Mouse (Mus musculus): ENCODE measurements around the gene Cmtm5.

Gene Cmtm5

GRCm38 (mm10) chr14:54935904-54936830, at the start of gene Cmtm5:
Gene Cmtm5, plus strand, starts transcription at chr14:54936261.
- DNase-seq (ENCODE audit: extremely low read depth, low read depth): no peak

- no peak for DNase-seq (ENCODE audit: extremely low read depth, low read depth)
Observed at GRCm38 (mm10) chr14:54892200-54892599, 43.9 kb upstream of the Cmtm5 start, which contains the start of gene Pabpn1. Gene Pabpn1, plus strand, starts transcription at chr14:54892500.

DNA sequence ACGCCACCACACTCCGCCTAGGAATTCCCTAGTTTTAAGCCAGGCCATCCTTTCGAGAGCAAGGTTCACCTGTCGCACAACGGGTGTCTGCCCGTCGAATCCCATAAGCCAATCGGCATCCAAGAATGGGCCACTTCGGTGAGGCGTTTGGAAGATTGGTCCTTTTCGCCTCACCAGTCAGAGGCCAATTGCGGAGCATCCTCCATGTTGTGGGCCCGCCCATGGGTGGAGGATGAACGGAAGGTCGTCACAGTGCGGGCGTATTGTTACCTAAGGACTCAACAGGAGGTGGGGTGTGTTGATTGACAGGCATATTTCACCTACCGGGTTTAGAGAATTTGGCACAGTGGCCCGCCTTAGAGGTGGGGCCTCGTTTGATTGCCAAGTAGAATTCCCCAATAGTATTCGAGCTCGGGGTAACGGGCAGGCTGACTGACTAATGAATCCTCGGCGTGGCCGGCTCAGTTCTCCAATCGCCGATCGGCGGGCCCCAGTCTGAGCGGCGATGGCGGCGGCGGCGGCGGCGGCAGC, 42.3 kb upstream of the Cmtm5 start:
- peak; percentile 99 for DNase-seq (ENCODE audit: extremely low read depth, low read depth)

- DNase-seq (ENCODE audit: extremely low read depth, low read depth): no peak
Observed at GRCm38 (mm10) chr14:54894296-54895151, 41.5 kb upstream of the Cmtm5 start.

- DNase-seq (ENCODE audit: extremely low read depth, low read depth): no peak
Observed at GRCm38 (mm10) chr14:54897445-54897844, 38.6 kb upstream of the Cmtm5 start.

- peak; percentile 71 for DNase-seq (ENCODE audit: extremely low read depth, low read depth)
Observed at GRCm38 (mm10) chr14:54900383-54900782, 35.7 kb upstream of the Cmtm5 start.

DNA sequence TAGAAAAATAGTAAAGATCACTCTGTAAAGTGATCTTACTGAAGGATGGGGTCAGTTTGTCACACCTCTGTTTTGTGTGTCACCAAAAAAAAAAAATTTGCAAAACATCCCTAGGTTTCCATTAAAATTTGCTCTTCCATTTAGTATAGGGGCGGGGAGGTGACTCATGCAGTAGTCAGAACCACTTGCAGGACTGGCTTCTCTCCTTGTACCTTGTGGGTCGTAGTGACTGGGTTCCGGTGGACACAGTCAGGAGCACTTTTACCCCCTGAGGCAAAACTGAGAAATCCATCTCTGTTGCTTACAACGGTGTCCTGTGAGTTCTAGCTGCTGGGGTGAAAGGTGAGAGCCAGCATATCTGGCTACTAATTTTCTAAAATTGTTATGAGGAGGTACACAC, 32.4 kb upstream of the Cmtm5 start:
- DNase-seq (ENCODE audit: extremely low read depth, low read depth): no peak

DNA sequence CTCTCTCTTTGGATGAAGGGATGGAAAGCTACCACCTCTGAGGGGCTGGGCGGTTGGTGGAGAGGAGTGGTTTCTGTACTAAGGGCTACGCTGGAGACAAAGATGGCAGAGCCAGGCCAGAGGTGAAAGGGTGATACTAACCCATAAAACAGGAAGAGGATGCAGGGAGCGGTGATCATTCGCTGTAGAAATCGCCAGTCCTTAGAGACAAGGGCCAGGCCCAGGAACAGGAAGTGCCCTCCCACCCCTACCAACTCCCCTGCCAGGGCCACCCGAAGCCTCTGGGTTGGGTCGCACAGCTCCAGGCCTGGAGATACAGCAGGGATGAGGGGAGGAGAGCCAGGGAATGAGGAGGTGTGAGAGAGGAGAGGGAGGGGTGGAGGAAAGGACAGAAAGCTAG, 27.4 kb upstream of the Cmtm5 start:
- no peak for DNase-seq (ENCODE audit: extremely low read depth, low read depth)

DNA sequence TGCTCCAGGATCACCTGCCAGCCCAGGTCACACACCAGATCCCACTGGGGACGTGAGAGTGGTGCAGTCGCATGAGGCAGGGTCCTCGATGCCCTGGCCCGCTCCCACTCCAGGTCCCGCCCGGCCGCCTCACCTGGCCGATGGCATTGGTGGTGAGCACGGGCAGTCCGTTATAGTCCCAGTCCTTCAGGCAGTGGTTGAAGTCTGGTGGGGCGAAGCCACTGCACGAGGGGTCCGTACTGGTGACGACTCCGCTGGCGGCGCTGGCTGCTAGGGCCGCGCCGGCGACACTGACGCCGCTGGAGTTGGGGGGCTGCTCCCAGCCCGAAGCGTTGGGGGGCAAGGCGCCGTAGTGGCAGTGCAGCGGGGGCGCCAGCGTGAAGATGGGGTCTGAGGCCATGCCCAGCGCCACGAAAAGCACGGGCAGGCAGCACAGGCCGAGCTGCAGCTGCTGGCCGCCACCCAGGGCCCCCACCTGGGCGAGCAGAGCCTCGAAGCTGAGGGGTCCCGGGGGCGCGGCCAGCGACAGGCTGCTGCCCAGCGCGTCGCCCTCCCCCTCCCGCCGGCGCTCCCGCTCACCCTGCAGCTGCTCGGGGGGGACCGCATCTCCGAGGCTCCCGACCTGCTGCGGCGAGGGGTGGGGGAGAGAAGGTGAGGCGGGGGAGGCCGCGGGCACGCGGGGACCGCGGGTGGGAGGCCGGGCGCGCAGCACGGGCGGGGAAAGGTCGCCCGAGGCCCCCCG, 23.8 kb upstream of the Cmtm5 start:
- no peak for DNase-seq (ENCODE audit: extremely low read depth, low read depth)

DNA sequence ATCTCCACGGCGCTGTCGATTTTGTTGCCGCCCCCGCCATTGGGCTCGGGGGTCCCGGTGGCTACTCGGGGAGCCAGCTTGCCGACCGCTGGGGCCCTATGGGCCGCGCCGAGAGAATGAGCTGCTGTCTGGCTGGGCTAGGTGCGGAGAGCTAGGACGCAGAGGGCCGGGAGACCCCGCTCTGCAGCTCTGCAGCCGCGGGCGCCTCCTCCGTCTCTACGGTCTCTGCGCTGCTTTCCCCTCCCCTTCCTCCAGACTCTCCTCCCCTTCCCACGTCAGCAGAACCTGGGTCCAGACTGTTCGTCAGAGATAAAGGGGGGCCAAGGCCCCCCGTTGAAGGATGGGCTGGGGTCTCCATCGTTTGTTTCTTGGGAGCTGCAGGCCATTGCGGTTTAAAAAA, 23.2 kb upstream of the Cmtm5 start, which contains the start of gene Slc22a17:
Gene Slc22a17 (minus strand): TSS at position 247 of the 400 bp plus-strand sequence.
- no peak for DNase-seq (ENCODE audit: extremely low read depth, low read depth)

DNA sequence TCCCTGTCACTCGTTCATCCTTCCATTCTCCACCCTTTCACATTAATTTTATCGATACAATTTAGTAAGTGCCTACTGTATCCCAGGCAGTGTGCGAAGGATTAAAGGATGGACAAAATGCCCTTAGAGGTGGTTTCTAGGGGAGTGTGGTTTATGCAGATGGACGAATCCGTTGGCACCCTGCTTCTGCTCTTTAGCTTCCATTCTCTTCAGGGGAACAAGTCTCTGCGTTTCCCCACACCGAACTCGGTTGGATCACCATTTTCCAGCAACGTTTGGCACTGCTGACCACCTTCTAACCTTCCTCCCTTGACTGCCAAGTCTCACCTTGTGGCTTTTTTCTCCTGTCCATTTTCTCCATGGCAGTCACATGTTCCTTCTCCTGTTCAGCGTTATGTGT, 22.7 kb upstream of the Cmtm5 start:
- no peak for DNase-seq (ENCODE audit: extremely low read depth, low read depth)

DNA sequence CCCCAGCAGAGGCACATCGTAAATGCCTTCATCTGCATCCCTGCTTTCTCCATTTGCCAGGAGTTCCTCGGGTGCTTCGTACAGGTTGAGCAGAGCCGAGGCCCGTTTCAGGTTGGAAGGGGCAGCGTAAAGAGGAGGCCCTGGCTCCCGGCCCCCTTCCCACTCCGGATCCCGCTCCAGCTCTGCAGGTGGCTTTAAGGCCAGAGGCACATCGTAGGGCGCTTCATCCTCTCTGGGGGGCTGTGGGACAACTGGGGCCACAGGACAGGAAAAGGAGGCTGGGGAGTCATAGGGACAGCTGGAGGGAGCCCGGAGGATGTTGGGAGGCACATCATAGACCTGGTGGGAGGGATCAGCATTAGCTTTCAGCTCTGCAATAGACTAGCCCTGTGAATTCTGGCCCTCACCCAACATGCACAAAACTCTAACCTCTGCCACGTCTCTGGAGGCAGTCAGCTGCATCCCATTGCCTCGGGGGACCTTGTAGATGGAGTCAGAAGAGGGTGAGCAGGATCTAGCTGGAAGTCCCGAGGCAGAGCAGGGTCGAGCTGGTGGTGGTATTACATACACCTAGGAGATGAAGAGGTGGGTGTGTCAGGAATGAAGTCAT, 15.9 kb upstream of the Cmtm5 start:
- DNase-seq (ENCODE audit: extremely low read depth, low read depth): no peak

DNA sequence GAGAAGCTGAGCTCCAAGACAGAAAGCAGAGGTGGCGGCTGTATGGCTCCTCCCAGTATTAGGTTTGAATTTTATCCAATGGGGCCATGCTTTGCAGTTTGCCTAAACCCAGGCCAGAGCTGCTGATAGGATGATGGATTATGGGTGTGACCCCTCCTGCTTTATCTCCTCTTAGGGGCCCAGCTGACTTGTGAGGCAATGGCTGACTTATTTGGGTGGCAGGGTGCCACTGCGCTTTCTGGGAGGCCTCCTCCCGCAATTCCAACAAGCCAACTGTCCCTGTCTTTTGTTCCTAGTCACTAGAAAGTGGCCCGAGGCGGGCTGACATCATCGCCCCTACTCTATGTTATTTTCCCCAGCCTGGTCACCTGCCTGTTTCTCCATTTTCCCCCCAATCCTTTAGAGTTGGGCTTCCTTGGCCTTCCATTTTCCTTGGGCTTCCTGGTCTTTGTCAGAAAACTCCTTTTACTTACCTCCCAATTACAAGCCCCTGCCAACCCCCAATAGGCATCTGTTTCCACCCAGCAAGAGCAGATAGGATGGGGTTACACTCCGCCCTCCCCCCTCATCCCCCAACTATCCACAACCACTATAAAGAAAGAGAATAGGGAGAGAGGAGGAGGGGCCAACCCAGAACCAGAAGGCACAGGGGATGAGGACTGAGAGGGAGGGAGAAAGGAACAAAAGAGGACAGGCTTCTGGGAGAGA, 11.3 kb upstream of the Cmtm5 start:
- DNase-seq (ENCODE audit: extremely low read depth, low read depth): peak; percentile 17

- no peak for DNase-seq (ENCODE audit: extremely low read depth, low read depth)
Observed at GRCm38 (mm10) chr14:54925349-54926342, 10.4 kb upstream of the Cmtm5 start, which contains the start of gene Efs. Gene Efs, minus strand, starts transcription at chr14:54926126.

- DNase-seq (ENCODE audit: extremely low read depth, low read depth): no peak
Observed at GRCm38 (mm10) chr14:54926401-54927158, 9.5 kb upstream of the Cmtm5 start.

DNA sequence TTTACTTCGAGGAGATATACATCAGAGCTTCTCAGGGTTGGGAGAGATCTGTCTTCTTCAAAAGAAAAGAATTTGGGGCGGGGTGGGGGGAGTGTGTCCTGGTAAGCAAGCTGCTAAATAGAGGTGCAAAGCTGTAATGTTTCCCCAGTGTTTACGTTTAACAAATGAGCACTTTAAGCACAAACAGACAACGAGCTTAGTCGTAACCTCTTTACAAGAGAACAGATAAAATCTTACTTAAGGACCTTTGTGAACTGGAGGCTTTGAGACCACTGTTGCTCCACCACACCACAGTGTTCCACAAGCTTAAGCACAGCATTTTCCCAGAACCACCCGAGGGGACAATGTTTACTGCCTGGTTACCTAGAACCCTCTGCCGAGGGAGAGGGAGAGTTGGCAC, 8.8 kb upstream of the Cmtm5 start:
- no peak for DNase-seq (ENCODE audit: extremely low read depth, low read depth)

DNA sequence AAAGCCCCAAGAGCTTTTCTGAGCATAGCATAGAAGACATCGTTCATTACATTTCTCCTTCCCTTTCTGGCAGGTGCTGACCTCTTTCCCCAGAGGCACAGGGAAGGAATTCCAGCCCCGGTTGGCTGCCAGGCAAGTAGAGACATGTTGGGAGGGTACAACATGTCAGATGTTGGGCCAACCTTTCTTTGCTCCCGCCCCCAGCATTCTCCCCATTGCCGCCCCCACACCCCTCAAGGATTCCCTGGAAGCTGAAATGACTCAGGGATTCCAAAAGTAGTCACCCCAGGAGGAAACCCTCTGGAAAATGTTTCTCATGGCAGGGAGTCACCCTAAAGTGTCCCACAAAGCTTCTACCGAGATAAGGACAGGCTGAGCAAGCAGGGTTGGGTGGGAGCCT, 6.3 kb upstream of the Cmtm5 start:
- no peak for DNase-seq (ENCODE audit: extremely low read depth, low read depth)

DNA sequence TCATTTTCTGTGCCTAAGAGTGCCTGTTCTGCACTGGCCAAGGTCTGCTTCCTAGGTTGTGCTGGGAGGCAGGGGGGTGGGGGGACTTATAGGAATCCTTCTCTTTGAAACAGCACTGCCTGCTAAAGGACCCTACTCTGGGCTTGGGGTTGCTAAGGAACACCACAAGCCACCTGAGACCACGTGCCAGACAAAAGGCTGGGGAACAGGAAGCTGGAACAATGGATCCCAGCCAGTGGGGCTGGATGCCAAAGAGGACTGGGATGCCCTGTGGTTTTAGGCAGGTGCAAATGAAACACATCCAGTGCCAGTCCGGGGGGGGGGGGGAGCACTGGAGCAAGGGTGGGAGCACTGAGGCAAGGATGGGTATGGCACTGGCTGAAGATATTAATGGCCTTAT, 5.6 kb upstream of the Cmtm5 start:
- DNase-seq (ENCODE audit: extremely low read depth, low read depth): no peak

All from MEL-GATA-1-ER (cell line).